Mouse (Mus musculus) lung, postnatal 0 days (tissue): ENCODE data around the gene 1700017B05Rik. TPM values are rescaled to one million over a fixed set of nuclear protein-coding genes. Genes with fewer than 3 reads are reported as not detected.

ENCODE experiments used
- polyA plus RNA-seq: library from polyadenylated mRNA; unstranded; fragments of >200 nt; fragmentation: Nextera tagmentation; extraction: Ambion mirVana; gene quantifications from 2 replicates; pipeline ENCODE4 v1.2.1, GENCODE M21; 2015

1700017B05Rik gene
- polyA plus RNA-seq, 1 experiment from 2014 or later: 15.6 TPM

Other genes starting within 250 kb of the 1700017B05Rik start
- 14.3 and 17.5 TPM in 2 replicates for gene Sin3a, start 190.6 kb downstream of the 1700017B05Rik start, polyA plus RNA-seq
- gene Man2c1, start 131.9 kb downstream of the 1700017B05Rik start, polyA plus RNA-seq: 36.1 and 38.8 TPM in 2 replicates
- gene Neil1, start 114.3 kb downstream of the 1700017B05Rik start, polyA plus RNA-seq: 6.2 and 7.2 TPM in 2 replicates
- 81.5 and 106 TPM in 2 replicates for gene Commd4, start 104.3 kb downstream of the 1700017B05Rik start, polyA plus RNA-seq
- not detected in 2 replicates for gene Trcg1, start 26.1 kb downstream of the 1700017B05Rik start, polyA plus RNA-seq
- 25.9 and 29.2 TPM in 2 replicates for gene Ppcdc, start 177.5 kb upstream of the 1700017B05Rik start, polyA plus RNA-seq
- 3.5 and 4.0 TPM in 2 replicates for gene Scamp5, start 205.4 kb upstream of the 1700017B05Rik start, polyA plus RNA-seq
- 3.3 and 3.6 TPM in 2 replicates for gene Rpp25, start 241.4 kb upstream of the 1700017B05Rik start, polyA plus RNA-seq